Mouse (Mus musculus): ENCODE measurements around the gene Hinfp.
A peak's percentile ranks its signal among the peaks of the same experiment; 100 is the strongest.
"Not testable (repeated sequence)": the region's sequence is repeated elsewhere in the genome, so short reads cannot be mapped to it uniquely, and the experiment has no call there.

Hinfp gene

GRCm38 (mm10) chr9:44332918-44333638, 27.6 kb upstream of the Hinfp start:
- no peak for DNase-seq

DNA sequence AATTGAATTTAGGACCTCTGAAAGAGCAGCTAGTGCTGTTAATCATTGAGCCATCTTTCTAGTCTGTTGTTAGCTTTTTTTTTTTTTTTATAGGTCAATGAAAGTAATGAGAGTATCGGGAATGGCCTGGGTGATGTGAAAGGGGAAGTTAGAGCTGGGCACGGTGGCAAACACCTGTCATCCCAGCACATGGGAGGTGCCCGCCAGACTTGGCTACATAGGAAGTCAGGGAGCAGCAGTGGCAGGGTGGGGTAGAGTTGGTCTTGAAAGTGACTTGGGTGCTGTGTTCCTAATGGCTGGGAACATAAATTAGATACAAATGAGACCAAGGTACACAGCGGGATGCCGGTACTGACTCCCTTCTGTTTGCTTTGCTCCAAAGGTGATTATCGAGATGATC, 25.3 kb upstream of the Hinfp start:
- no peak for DNase-seq

DNA sequence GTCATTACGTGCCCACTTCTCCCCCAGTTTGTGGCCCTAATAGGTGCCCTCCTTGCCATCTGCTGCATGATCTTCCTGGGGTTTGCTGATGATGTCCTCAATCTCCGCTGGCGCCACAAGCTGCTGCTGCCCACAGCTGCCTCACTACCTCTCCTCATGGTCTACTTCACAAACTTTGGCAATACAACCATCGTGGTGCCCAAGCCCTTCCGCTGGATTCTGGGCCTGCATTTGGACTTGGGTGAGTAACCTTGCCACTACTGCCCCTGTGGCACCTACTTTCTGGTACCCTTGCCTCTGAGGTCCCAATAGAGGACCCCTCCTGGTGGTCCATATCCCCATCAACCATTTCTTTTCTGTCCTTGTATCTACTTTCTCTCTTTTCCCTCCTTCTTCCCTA, 22.5 kb upstream of the Hinfp start:
- no peak for DNase-seq

DNA sequence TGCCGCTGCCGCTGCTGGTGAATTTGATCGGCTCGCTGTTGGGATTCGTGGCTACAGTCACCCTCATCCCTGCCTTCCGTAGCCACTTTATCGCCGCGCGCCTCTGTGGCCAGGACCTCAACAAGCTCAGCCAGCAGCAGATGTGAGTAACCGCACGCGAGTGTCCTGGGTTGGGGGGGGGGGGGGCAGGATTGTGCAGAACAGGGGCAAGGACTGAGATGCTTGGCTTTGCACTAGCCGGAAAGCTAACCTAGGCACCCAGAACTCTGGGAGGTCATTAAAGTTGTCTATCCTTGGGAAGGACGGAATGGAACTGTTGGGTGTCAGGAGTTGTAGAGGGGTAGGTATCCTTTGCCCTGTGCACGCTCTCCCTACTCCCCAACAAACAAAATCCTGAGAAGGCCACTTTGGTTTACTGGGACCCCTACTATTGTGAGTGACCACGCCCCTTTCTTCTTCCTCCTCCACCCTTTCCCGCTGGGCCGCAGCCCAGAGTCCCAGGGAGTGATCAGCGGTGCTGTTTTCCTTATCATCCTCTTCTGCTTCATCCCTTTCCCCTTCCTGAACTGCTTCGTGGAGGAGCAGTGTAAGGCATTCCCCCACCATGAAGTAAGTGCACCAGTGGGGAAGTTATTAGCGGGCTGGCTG, 21.7 kb upstream of the Hinfp start:
- peak; percentile 60 for DNase-seq

GRCm38 (mm10) chr9:44326371-44327063, 21.0 kb upstream of the Hinfp start:
- DNase-seq = peak; percentile 91

GRCm38 (mm10) chr9:44325768-44326370, 20.4 kb upstream of the Hinfp start, which contains the start of gene Dpagt1:
Gene Dpagt1, plus strand, starts transcription at chr9:44326019.
- DNase-seq = no peak

- not testable (repeated sequence) for DNase-seq
Observed at GRCm38 (mm10) chr9:44325032-44325767, 19.7 kb upstream of the Hinfp start.

DNA sequence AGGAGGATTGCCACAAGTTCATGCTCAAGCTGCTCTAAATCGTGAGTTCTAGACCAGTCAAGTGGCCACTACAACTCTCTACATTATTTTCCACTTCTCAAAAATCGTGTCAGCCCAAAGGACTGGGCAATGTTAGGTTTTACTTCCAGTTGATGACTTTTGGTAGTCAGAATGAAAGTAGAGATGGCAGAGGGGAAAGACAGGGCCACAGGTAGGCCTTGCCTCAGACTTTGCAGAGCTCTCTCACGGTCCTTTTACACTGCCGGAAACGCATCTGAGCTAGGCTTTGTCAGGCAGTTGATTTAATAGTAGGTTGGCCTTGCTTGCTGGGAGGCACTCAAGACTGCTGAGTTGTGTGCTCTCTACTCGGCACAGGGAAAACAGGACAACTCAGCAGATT, 18.7 kb upstream of the Hinfp start:
- no peak for DNase-seq

DNA sequence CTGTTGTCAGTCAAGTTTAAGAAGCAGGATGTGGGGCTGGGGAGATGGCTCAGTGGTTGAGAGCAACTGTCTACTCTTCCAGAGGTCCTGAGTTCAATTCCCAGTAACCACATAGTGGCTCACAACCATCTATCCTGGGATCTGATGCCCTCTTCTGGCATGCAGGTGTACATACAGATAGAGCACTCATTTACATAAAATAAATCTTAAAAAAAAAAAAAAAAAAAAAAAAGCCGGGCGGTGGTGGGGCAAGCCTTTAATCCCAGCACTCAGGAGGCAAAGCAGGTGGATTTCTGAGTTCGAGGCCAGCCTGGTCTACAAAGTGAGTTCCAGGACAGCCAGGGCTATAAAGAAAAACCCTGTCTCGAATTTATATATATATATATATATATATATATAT, 18.2 kb upstream of the Hinfp start:
- DNase-seq = not testable (repeated sequence)

DNA sequence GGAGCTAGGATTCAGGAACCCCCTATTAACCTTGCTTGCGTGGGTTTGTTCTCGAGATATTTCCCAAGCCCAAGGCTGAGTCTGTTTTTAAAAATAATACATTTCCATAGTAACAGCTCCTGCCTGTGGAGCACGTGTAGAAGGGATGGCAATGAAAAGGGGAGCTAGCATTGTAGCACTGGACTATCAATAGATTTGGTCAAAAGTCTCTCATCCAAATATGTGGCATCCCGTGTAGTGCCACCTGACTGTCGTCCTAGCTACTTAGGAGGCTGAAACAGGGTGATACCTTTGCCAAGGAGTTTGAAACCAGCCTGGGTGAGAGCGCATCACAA, 15.3 kb upstream of the Hinfp start:
- no peak for DNase-seq

- peak; percentile 95 for DNase-seq
Observed at GRCm38 (mm10) chr9:44319887-44320798, 14.7 kb upstream of the Hinfp start, which contains the start of gene C2cd2l. Gene C2cd2l, minus strand, starts transcription at chr9:44320285.

DNA sequence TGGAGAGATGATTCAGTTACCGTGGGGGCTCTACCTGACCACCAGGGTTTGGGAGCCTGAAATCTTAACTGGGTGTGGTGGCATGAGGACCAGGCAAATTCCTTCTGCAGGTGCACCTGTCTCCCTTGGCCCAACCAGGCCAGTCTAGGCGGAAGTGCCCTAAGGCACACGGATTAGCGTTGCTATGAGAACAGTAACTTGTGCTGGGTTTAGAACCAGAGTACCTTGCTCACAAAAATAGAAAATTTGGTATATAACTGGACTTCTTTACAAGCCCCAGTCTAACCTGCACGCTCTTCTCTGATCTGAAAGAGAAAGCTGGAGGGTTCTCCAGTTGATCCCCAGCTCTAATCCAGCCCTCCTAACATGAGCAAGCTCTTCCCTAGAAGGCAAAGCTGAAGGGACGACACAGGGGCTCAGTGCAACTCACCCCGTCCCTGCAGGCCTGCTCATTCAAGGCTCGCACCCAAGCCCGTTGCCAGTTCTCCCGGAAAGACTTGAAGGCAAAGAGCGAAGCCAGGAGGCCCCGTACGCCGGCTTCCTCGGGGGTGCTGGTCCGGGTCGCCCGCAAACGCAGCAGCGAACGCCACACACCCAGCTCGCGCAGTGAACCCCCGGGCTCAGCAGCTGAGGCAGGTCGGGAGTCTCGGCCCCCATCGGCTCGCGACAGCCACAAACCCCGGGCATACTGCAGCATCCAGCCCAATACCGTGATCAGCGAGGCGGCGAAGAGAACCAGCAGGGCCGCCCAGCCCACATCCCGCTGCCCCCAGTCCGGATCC, 13.8 kb upstream of the Hinfp start:
- peak; percentile 59 for DNase-seq

DNA sequence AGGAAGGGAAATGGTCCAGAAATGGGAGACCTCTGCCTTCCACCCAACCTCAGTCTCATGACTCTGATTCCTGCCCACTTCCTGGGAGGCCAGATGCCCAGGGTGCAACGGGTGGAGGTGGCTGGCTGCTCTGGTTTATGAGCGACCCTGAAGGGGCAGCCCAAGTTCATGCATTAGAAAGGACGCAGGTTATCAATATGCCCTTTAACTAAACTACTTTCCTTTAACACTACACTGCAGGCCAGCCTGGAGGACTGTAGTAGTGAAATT, 13.3 kb upstream of the Hinfp start:
- DNase-seq = peak; percentile 58

- DNase-seq = peak; percentile 69
Observed at GRCm38 (mm10) chr9:44318076-44318825, 12.8 kb upstream of the Hinfp start.

DNA sequence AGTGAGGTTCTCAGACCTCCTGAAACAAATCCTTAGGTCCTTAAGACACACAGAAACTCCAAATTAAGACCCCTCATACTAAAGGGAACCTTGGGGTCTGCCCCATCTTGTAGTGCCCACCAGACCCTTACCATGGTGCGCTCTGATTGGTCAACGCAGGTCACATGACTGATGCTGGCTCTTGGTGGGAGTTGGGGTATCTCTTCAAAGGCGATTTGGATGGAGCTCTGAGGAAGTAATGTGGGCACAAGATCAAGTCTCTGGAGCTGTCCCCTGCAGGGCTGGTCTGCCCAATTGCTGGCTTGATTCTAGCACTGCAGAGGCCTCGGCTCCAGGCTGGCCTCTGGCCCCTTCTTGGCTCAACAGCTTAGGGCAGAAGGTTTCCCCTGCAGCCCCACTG, 12.0 kb upstream of the Hinfp start:
- no peak for DNase-seq

DNA sequence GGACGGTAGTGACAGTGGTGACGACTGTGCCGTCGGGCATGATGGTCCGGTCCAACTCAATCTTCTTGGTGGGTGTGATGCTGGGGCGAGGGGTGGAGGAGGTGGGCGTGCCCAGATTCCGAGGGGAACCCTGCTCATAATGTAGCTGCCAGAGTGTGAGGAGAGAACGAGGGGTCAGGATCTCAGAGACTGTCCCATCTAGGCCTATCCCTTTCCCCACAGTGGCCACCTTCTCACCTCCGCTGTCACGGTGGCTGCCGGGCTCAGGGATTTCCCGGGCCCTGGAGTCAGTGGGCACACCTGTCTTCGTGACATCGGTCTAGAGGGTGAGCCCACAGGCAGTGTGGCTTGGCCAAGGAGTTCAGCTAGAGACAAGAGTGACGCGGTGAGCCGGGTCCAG, 9.4 kb upstream of the Hinfp start:
- no peak for DNase-seq

GRCm38 (mm10) chr9:44314257-44314547, 8.7 kb upstream of the Hinfp start:
- DNase-seq = no peak

- DNase-seq = no peak
Observed at GRCm38 (mm10) chr9:44313476-44314256, 8.2 kb upstream of the Hinfp start.
